Mouse (Mus musculus): ENCODE data around the gene Tsg101. TPM values are rescaled to one million over a fixed set of nuclear protein-coding genes. Genes with fewer than 3 reads are reported as not detected.
A peak's percentile ranks its signal among the peaks of the same experiment; 100 is the strongest.

Gene Tsg101
- polyA plus RNA-seq, 1 experiment = 80.7 TPM

DNA sequence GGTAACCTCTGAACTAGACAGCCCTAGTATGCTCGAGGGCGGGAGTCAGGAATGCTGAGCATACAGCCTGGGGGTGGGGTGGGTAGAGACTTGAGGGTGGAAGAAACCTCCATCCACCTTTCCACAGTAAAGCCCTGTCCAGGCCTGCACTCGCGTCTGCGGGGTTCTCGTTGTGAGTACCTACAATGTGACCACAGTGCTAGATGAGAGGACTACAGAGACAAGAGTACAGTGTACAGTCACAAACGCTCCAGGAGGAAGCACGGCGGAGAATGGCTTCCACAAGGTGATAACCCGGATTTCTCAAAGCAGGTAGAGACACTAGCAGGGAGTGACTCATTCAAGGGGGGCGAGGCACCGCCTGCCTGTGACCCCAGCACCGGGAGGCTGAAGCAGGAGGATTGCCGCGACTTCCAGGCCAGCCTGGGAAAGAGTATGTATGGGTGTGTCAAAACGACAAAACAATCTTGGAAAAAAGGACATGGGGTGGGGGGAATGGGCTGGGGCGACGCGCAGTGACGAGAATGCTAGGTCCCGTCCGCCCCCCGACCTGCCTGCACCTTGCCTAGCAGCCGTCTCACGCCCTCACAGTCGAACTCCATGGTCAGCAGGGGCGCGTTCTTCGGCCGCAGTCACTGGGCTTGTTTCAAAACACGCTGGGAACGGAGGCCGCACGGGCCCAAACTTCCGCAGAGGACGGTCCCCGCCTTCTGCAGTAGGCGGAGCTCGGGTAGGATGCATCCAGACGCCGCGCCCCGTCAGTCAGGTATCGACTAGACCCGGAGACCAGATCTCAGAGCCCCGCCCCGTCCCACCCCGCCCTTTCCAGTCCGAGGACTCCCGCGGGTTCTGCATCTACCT is 38.3 kb upstream of the Tsg101 start, which contains the start of gene Uevld:
Uevld (minus strand) TSS at position 697 of the 861 bp plus-strand sequence.
- H3K27me3 ChIP-seq (replicated peaks; ENCODE audit: control insufficient read depth, insufficient read depth, low read length) = no peaks in the 10 kb centered on the region
- WGBS = under 1% methylated on average over 51 of the region's 51 CpGs
- peak; percentile 98 for DNase-seq
- peaks cover 6% of the 10 kb centered on the region; the same call in 1 of the 2 replicates for H3K4me1 ChIP-seq (ENCODE audit: control insufficient read depth, insufficient read depth, low read length)
- TF ChIP-seq CTCF (conservative IDR thresholded peaks at IDR 0.05; ENCODE audit: insufficient read depth, insufficient read length, low read depth, low read length) (no peak), POLR2A (IDR thresholded peaks at IDR 0.05; ENCODE audit: low read depth, low read length) (no peak)
- H3K36me3 ChIP-seq (ENCODE audit: control insufficient read depth, insufficient read depth, low read length) = no peaks in the 10 kb centered on the region
- H3K4me3 ChIP-seq (ENCODE audit: insufficient read depth, low read depth, low read length) = peak within 1 kb of the TSS; percentile 79
- H3K27ac ChIP-seq (ENCODE audit: insufficient read depth, low read depth, low read length) = peak within 1 kb of the TSS; percentile 3; the same call in 1 of the 2 replicates

DNA sequence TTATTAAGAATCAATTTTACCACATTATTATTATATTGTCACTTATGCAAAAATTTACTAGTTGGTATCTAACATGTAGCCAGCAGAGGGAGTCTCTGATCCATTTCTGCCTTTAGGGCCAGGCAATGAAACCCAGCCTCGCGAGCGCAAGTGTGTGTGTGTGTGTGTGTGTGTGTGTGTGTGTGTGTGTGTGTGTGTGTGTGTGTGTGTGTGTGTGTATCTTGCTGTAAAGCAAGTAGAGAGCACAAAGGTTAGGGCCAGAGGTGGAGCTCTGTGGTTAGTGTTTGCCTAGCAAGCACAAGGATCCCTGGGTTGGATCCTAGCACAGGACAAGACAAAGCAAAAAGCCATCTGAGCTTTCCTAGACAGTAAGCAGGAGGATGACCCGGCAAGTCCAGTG is 16.1 kb upstream of the Tsg101 start:
- DNase-seq = peak; percentile 54
- no peaks in the 10 kb centered on the region for H3K27me3 ChIP-seq (replicated peaks; ENCODE audit: control insufficient read depth, insufficient read depth, low read length)
- no peak overlapping the region for H3K27ac ChIP-seq (ENCODE audit: insufficient read depth, low read depth, low read length)
- TF ChIP-seq POLR2A (IDR thresholded peaks at IDR 0.05; ENCODE audit: low read depth, low read length) (no peak), CTCF (conservative IDR thresholded peaks at IDR 0.05; ENCODE audit: insufficient read depth, insufficient read length, low read depth, low read length) (peak; percentile 53)
- WGBS = 16% methylated on average over 4 of the region's 4 CpGs
- H3K4me3 ChIP-seq (ENCODE audit: insufficient read depth, low read depth, low read length) = no peak overlapping the region
- H3K36me3 ChIP-seq (ENCODE audit: control insufficient read depth, insufficient read depth, low read length) = no peaks in the 10 kb centered on the region
- H3K4me1 ChIP-seq (ENCODE audit: control insufficient read depth, insufficient read depth, low read length) = no peaks in the 10 kb centered on the region

DNA sequence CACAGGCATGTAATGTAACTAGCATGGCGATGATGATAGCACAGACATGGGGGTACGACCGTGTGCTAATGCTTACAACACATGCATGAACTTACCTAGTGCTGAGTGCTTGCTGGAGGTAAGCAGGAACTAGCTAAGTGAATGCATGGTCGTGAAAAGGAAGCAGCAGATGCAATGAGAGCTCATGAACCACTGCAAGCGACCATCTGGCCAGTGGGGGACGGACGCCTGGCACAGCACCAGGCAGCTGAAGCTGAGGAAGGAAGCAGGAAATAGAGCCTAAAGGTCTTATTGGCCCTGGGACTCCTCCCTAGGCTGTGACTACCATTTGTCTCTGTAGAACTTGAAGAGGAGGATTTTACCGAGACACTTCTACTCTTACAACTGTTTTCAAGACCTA is 15.0 kb upstream of the Tsg101 start:
- no peak for DNase-seq
- WGBS = 63% methylated on average over 8 of the region's 8 CpGs
- TF ChIP-seq POLR2A (IDR thresholded peaks at IDR 0.05; ENCODE audit: low read depth, low read length) = no peak
- no peak for TF ChIP-seq CTCF (conservative IDR thresholded peaks at IDR 0.05; ENCODE audit: insufficient read depth, insufficient read length, low read depth, low read length)
- H3K27me3 ChIP-seq (replicated peaks; ENCODE audit: control insufficient read depth, insufficient read depth, low read length) = no peaks in the 10 kb centered on the region
- H3K27ac ChIP-seq (ENCODE audit: insufficient read depth, low read depth, low read length) = no peak overlapping the region
- no peaks in the 10 kb centered on the region for H3K36me3 ChIP-seq (ENCODE audit: control insufficient read depth, insufficient read depth, low read length)
- no peak overlapping the region for H3K4me3 ChIP-seq (ENCODE audit: insufficient read depth, low read depth, low read length)
- no peaks in the 10 kb centered on the region for H3K4me1 ChIP-seq (ENCODE audit: control insufficient read depth, insufficient read depth, low read length)

DNA sequence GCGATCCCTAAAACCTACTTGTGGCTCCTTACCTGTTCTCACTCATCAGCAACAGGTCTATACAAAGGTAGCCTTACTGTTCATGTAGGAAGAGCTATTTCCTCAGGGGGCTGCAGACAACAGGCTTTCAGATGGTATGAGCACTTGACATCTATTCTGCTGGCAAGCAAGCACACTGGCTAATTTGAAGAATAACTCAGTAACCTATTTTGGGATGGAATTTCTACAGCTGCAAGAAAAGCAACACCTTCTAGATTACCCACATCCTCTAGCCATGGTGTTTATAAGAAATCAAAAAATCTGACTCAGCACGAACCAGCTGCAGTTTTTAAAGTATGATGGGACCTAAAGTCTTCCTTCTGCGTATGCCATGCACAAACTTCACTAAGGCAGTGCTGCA is 11.6 kb upstream of the Tsg101 start:
- Histone ChIP-seq H3K4me1 (ENCODE audit: control insufficient read depth, insufficient read depth, low read length) (no peaks in the 10 kb centered on the region), H3K4me3 (ENCODE audit: insufficient read depth, low read depth, low read length) (no peak overlapping the region), H3K27ac (ENCODE audit: insufficient read depth, low read depth, low read length) (no peak overlapping the region), H3K36me3 (ENCODE audit: control insufficient read depth, insufficient read depth, low read length) (no peaks in the 10 kb centered on the region; the same call in 1 of the 2 replicates), H3K27me3 (replicated peaks; ENCODE audit: control insufficient read depth, insufficient read depth, low read length) (no peaks in the 10 kb centered on the region)
- TF ChIP-seq POLR2A (IDR thresholded peaks at IDR 0.05; ENCODE audit: low read depth, low read length) (no peak), CTCF (conservative IDR thresholded peaks at IDR 0.05; ENCODE audit: insufficient read depth, insufficient read length, low read depth, low read length) (no peak)
- DNase-seq = no peak
- WGBS = 92% methylated on average over 3 of the region's 3 CpGs

DNA sequence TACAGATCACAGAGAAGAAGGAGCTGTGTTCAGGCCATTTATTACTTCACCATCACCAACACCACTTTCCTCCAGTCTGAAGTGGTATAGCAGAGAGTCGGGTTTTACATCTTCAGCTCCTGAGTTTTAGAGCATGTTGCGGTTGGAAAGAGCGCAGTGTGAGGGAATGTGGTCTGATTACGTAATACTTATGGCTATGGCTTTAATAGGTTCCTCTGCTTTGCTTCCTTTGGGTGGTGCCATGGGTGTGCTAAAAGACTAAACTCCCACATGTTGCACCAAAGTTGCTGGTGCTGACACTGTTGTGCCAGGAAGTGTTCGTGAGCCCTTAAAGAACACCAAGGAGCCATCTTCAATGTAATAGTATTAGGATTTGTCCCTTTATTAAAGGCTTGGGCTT is 8.5 kb upstream of the Tsg101 start:
- TF ChIP-seq CTCF (conservative IDR thresholded peaks at IDR 0.05; ENCODE audit: insufficient read depth, insufficient read length, low read depth, low read length) = no peak
- TF ChIP-seq POLR2A (IDR thresholded peaks at IDR 0.05; ENCODE audit: low read depth, low read length) = no peak
- no peak for DNase-seq
- Histone ChIP-seq H3K4me3 (ENCODE audit: insufficient read depth, low read depth, low read length) (no peak overlapping the region), H3K27ac (ENCODE audit: insufficient read depth, low read depth, low read length) (no peak overlapping the region), H3K4me1 (ENCODE audit: control insufficient read depth, insufficient read depth, low read length) (no peaks in the 10 kb centered on the region), H3K27me3 (replicated peaks; ENCODE audit: control insufficient read depth, insufficient read depth, low read length) (no peaks in the 10 kb centered on the region), H3K36me3 (ENCODE audit: control insufficient read depth, insufficient read depth, low read length) (no peaks in the 10 kb centered on the region; the same call in 1 of the 2 replicates)
- 95% methylated on average over 5 of the region's 5 CpGs for WGBS

DNA sequence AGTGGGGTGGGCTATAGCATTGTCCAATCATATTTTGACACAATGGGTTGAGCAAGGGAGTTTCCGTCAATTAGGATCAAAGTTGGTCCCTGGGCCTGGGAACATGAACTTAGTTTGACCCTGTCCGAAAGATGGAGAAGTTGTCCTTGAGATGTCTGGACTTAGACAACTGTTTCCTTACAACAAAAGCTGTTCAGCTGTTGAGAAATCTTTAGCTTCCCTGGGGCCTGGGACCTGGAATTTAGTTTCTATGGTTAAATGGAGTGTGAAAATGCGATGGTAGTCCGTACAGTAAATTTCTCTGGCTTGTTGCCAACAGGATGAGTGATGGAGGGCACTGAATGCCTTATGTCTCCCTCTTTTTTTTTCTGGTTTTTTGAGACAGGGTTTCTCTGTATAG is 2.3 kb upstream of the Tsg101 start:
- 57% methylated on average over 4 of the region's 4 CpGs for WGBS
- TF ChIP-seq POLR2A (IDR thresholded peaks at IDR 0.05; ENCODE audit: low read depth, low read length) (no peak), CTCF (conservative IDR thresholded peaks at IDR 0.05; ENCODE audit: insufficient read depth, insufficient read length, low read depth, low read length) (no peak)
- Histone ChIP-seq H3K4me3 (ENCODE audit: insufficient read depth, low read depth, low read length) (no peak overlapping the region), H3K36me3 (ENCODE audit: control insufficient read depth, insufficient read depth, low read length) (no peaks in the 10 kb centered on the region; the same call in 1 of the 2 replicates), H3K27me3 (replicated peaks; ENCODE audit: control insufficient read depth, insufficient read depth, low read length) (no peaks in the 10 kb centered on the region), H3K27ac (ENCODE audit: insufficient read depth, low read depth, low read length) (no peak overlapping the region), H3K4me1 (ENCODE audit: control insufficient read depth, insufficient read depth, low read length) (peaks cover 8% of the 10 kb centered on the region; the same call in 1 of the 2 replicates)
- DNase-seq = no peak

DNA sequence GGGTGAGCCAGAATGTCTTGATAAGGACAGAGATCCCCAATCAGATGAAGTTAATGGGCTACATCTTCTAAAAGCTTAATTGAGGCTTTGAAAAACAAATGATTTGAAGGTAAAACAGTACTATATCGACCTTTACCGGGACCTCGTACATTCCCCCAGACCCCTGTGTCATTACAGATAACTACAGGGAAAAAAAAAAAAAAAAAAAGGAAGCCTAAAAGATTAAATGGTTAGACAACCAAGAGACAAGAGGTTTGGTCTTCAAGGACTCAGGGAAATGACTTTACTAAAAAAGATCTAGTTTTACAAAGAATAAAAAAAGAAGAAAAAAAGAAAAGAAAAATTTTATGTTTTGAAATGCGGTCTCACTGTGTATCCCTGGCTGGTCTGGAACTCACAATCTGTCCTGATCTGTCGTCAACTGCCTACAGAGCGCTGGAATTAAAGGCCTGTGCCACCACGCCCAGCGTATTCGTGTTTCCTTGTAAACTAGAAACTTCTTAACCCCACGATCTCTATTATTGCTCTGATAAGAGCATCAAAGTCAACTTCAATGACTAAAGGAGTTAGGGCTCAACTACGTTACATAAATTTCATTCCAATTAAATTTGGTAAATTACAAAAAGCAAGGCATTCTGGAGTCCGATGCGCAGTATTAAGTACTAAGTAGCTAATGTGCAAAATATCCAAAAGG is 944 bp downstream of the Tsg101 start:
- Histone ChIP-seq H3K27me3 (replicated peaks; ENCODE audit: control insufficient read depth, insufficient read depth, low read length) (no peaks in the 10 kb centered on the region), H3K36me3 (ENCODE audit: control insufficient read depth, insufficient read depth, low read length) (no peaks in the 10 kb centered on the region), H3K27ac (ENCODE audit: insufficient read depth, low read depth, low read length) (no peak overlapping the region), H3K4me1 (ENCODE audit: control insufficient read depth, insufficient read depth, low read length) (peaks cover 10% of the 10 kb centered on the region; the same call in 1 of the 2 replicates), H3K4me3 (ENCODE audit: insufficient read depth, low read depth, low read length) (peak overlapping the region; percentile 99)
- peak; percentile 11 for DNase-seq
- 11% methylated on average over 13 of the region's 13 CpGs for WGBS
- TF ChIP-seq CTCF (conservative IDR thresholded peaks at IDR 0.05; ENCODE audit: insufficient read depth, insufficient read length, low read depth, low read length) (no peak), POLR2A (IDR thresholded peaks at IDR 0.05; ENCODE audit: low read depth, low read length) (no peak)

Measured in kidney, adult 2 months (tissue).